Mouse (Mus musculus): Measurements from ENCODE around the gene Pkn2. TPM values are rescaled to one million over a fixed set of nuclear protein-coding genes. Genes with fewer than 3 reads are reported as not detected.

Gene Pkn2
- total RNA-seq, 4 experiments from 2014 or later: 36.5 to 41.8 (median 38.1) TPM

DNA sequence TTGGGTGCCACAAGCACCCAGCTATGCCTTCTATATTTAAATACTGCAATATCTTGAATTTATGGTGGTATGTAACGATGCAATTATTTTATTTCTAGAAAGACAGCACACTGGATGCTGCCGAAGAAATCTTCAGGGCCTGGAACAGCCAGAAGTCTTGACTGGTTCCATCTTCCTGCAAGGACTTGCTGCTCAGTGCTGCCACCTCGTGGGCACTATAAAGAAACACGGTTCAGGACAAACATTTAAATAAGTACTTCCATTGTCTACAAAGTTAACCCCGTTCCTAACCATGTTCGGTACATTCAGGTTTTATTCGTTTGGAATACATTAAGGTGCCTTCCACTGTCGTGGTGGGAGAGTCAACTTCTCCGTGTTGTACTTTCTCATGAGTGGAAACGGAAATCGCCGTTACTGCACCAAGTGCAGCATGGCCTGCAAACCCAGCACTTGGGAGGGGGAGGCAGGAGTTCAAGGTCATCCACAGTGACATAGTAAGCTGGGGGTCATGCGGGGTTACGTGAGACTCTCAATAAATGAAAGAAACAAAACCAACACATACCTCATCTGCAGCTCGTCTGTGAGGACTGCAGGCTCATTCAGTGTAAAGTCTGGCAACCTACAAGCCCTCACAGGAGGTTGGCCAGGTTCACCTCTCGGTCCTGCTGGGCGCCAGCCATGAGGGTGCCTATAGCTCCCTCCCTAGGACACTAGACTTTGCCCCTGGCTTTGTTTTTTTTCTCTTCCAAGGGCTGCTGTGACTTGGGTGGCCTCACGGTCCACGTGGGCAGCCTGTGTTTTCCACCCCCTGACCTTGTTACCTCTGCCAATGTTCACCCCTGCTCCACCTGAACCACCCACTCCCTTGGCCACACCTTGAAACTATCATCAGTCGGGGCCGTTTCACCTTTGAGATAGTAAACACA lies 137.6 kb downstream of the Pkn2 start:
- peak; percentile 13 for DNase-seq (ENCODE audit: low spot score)

Other genes starting within 250 kb of the Pkn2 start
- gene Kyat3, start 181.0 kb downstream of the Pkn2 start, total RNA-seq (2022): 10 to 100 TPM; 40.0 to 42.6 (median 41.4) TPM
- 10 to 100 TPM; 17.8 to 20.6 (median 19.2) TPM for gene Gtf2b, start 117.0 kb downstream of the Pkn2 start, total RNA-seq (2022)